Mouse (Mus musculus) adrenal gland, adult 10 weeks (tissue): ENCODE results near the gene Pfdn6. TPM values are rescaled to one million over a fixed set of nuclear protein-coding genes. Genes with fewer than 3 reads are reported as not detected.

Source experiments
- polyA plus RNA-seq: library from polyadenylated mRNA; stranded (reverse); fragments of 350-450 nt; fragmentation: Illumina TruSeq; extraction: RNeasy Lipid Tissue Mini Kit (QIAGEN cat#74804); gene quantifications from one replicate; pipeline ENCODE4 v1.2.3, GENCODE M21; 2014; ENCODE audit warnings: low read depth, low replicate concordance

Gene Pfdn6
- polyA plus RNA-seq, result 14.8 TPM

DNA sequence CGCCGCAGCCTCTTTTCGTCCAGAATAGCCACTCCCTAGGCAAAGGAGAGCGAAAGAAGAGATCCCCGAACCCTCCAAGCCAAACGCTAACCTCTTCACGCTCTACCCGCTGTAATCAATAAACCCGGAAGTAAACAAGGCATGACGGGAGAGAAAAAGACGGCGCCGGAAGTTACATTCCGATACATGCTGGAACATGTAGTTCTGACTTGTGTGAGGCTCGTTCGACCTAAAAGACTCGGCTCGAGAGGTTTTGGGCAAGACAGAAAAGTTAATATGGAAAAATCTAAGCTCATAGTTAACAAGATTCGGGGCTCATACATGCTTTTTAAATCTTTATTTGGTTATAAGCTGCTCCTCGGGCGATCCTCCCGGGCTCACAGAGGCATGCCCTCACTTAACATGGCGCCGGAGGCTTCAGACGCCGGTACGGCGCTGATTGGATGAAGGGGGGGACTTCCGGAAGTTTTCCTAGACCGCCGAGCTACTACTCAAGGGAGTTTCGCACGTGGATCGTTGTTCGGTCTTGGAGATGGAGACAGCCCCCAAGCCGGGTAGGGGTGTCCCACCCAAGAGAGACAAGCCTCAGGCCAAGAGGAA is at the start of gene Pfdn6, which contains the start of gene Wdr46:
Pfdn6 (minus strand) TSS at position 138 of the 600 bp plus-strand sequence.
Wdr46 (plus strand) TSS at position 455 of the 600 bp plus-strand sequence.

DNA sequence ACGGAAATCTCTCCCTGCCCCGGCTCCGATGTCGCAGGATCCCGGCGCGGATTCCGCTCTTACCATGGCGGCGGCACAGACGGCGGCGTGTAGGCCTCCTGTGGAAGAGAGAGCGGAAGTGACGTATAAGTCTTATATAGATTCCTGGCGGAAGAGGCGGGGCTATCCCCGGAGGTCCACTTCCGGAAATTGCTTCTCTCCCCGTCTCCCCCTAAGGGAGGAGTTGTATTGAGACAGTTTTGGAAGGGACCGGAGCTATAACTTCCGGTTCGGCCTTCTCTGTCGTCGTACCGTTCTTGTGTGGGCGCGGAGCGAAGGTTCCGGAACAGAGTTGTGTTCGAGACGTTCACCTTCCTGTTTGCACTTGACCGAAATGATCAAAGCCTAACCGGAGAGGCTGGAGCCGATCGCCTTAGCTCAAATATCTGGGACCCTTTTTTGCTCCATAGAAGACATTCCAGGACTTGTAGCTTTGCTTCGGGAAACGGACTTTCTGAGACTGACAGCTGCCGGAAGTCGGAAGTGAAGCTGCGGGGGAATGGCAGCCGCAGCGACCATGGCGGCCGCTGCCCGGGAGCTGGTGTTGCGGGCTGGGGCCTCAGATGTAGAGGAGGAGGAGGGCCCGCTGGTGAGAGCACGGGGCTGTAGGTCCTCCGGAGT is 15.5 kb upstream of the Pfdn6 start, which contains the start of the genes Vps52 and Rps18:
Vps52 (plus strand) TSS at position 258 of the 660 bp plus-strand sequence.
Rps18 (minus strand) TSS at position 447 of the 660 bp plus-strand sequence.

DNA sequence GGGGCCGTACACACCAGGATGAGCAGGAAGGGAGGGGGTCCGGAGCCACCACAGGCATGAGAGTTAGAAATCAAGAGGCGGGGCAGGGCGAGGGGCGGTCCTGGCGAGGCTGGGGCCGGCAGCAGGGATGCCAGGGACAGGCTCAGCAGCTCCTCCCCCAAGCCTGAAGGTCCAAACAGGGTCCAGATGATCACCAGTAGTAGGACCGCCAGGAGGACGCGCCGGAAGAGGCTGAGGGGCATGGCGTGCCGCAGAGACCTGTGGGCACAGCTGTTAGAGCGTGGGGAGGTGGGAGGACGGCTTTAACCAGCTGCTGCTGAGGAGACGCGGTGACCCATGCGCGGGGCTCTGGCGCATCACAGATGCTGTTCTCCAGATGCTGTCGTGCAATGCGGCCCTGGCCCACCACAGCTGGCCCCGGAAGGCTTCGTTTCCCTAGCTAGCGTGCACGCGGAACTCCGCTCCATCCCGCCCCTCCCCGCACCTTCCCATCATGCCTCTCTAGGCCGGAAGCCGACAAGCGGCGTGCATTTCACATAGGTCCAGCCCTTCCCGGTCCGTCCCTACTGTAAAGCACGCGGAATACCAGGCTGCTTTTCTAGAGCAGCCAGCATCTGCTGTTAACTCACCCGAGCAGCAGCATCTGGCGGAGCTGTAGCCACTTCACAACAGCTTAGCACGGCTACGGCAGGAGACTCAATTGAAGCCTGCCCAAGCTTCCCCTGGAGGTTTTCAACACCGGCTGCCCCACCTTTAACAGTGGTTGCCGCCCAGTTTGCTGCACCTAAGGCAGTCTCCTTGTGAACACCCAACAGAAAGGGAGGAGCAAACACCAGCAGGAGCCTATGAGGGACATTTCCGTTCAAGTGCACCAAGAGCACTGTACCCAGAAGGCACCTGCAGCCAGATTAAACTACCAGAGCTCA is 11.1 kb upstream of the Pfdn6 start, which contains the start of gene B3galt4:
B3galt4 (minus strand) TSS at position 468 of the 926 bp plus-strand sequence.

GRCm38 (mm10) chr17:33929371-33930279 is 10.5 kb downstream of the Pfdn6 start, which contains the start of gene Rgl2:
Gene Rgl2, plus strand, starts transcription at chr17:33929543.

DNA sequence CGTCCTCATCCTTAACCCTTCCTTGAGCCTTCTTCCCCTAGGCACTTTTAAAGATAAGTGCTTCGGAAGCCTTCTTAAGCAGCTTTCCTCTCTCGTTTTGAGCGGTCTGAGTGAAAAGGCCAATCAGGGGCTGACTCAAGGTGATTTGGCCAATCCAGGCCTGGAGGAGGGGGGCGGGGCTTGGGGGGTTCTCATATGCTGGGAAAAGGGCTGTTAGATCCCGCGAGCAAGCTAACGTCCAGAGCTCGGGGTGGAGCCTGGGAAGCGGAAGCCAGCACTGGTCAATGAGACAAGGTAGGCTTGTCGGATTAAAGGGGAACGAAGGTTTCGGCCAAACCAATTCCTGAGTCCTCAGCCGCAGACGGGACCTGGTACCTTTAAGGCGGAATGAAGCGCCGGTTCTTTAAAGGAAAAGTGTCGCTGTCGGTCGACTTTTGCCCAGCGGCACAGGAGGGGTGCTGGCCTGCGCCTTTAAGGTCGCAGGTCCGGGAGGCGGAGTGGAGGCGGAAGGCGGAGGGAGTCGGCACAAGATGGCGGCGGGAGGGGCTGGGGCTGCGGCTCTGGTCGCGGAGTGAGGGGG is 24.4 kb downstream of the Pfdn6 start, which contains the start of the genes Tapbp and Zbtb22:
Tapbp (plus strand) TSS at position 229 of the 580 bp plus-strand sequence.
Zbtb22 (plus strand) TSS at position 234 of the 580 bp plus-strand sequence.

DNA sequence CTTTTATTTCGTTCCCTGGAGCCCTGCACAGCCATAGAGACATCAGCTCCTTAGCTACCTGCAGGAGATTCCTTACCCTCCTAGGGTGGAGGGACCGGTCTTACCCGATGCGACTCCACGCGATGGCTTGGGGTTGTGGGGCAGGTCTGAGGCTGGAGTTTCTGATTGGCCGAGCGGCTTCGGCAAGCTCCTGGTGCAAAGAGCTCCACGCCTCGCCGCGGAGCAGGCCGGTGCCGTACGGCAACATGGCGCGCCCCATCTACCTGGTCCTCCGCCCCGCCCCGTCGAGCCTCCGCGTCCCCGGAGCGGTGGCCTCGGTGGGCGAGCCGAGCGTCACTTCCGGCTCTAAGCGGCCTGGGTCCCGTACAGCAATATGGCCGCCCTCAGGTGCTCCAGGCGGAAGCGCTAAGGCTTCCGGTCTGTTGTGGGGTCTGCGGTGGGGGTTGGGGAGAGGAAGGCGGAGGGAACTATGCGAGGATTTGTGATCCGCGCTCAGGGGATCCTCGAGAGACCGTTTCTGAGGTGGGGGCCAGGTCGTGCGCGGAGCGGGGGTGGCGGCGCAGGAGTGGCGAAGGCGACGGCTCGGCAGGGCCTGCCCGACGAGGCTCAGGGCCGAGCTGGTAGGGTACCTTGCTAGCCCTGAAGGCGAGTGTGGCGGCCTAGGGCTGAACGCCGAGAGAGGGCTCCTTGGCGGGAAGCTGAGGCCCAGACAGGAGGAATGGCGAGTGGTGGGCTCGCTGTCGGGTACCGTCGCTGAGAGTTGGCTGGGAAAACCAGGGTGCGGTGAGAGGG is 30.9 kb downstream of the Pfdn6 start, which contains the start of gene Daxx:
Daxx (plus strand) TSS at position 338 of the 792 bp plus-strand sequence.

GRCm38 (mm10) chr17:33904835-33905234 is 35.3 kb downstream of the Pfdn6 start, which contains the start of gene Platr17:
Gene Platr17, plus strand, starts transcription at chr17:33905135.

GRCm38 (mm10) chr17:33890533-33891059 is 49.5 kb downstream of the Pfdn6 start, which contains the start of gene Kifc1:
Gene Kifc1, minus strand, starts transcription at chr17:33890661.

Other genes with a start within 250 kb of the Pfdn6 start
- 39.7 TPM for gene March2, start 221.7 kb downstream of the Pfdn6 start, polyA plus RNA-seq
- 40.2 TPM for gene Rab11b, start 179.8 kb downstream of the Pfdn6 start, polyA plus RNA-seq
- 4.9 TPM for gene Angptl4, start 158.5 kb downstream of the Pfdn6 start, polyA plus RNA-seq
- 17.0 TPM for gene Kank3, start 129.8 kb downstream of the Pfdn6 start, polyA plus RNA-seq
- 62.1 TPM for gene Rps28, start 115.8 kb downstream of the Pfdn6 start, polyA plus RNA-seq
- 29.1 TPM for gene Ndufa7, start 115.8 kb downstream of the Pfdn6 start, polyA plus RNA-seq
- 7.3 TPM for gene Cd320, start 97.3 kb downstream of the Pfdn6 start, polyA plus RNA-seq
- not detected for gene Gm7029, start 66.5 kb downstream of the Pfdn6 start, polyA plus RNA-seq
- gene Kifc1, start 49.7 kb downstream of the Pfdn6 start, polyA plus RNA-seq, result not detected
- not detected for gene Platr17, start 35.2 kb downstream of the Pfdn6 start, polyA plus RNA-seq
- gene Daxx, start 30.9 kb downstream of the Pfdn6 start, polyA plus RNA-seq, result 9.9 TPM
- 43.1 TPM for gene Tapbp, start 24.4 kb downstream of the Pfdn6 start, polyA plus RNA-seq
- gene Zbtb22, start 24.4 kb downstream of the Pfdn6 start, polyA plus RNA-seq, result 1.3 TPM
- 3.8 TPM for gene Rgl2, start 10.8 kb downstream of the Pfdn6 start, polyA plus RNA-seq
- 0.70 TPM for gene Wdr46, start 317 bp upstream of the Pfdn6 start, polyA plus RNA-seq
- gene B3galt4, start 11.1 kb upstream of the Pfdn6 start, polyA plus RNA-seq, result 0.35 TPM
- 6.1 TPM for gene Vps52, start 15.5 kb upstream of the Pfdn6 start, polyA plus RNA-seq
- gene Rps18, start 15.7 kb upstream of the Pfdn6 start, polyA plus RNA-seq, result 17.8 TPM
- gene H2-K1, start 60.0 kb upstream of the Pfdn6 start, polyA plus RNA-seq, result 201 TPM
- gene Ring1, start 84.3 kb upstream of the Pfdn6 start, polyA plus RNA-seq, result 1.9 TPM
- gene H2-Ke6, start 87.7 kb upstream of the Pfdn6 start, polyA plus RNA-seq, result 6.8 TPM
- 0.82 TPM for gene Slc39a7, start 91.3 kb upstream of the Pfdn6 start, polyA plus RNA-seq
- gene Rxrb, start 91.5 kb upstream of the Pfdn6 start, polyA plus RNA-seq, result 0.99 TPM
- gene Col11a2, start 99.1 kb upstream of the Pfdn6 start, polyA plus RNA-seq, result not detected
- not detected for gene H2-Oa, start 152.0 kb upstream of the Pfdn6 start, polyA plus RNA-seq
- gene H2-DMa, start 179.2 kb upstream of the Pfdn6 start, polyA plus RNA-seq, result not detected
- gene Brd2, start 182.3 kb upstream of the Pfdn6 start, polyA plus RNA-seq, result 272 TPM
- gene H2-DMb2, start 203.0 kb upstream of the Pfdn6 start, polyA plus RNA-seq, result not detected
- gene H2-DMb1, start 212.7 kb upstream of the Pfdn6 start, polyA plus RNA-seq, result 2.0 TPM
- gene Tap1, start 247.2 kb upstream of the Pfdn6 start, polyA plus RNA-seq, result 2.2 TPM
- gene Psmb9, start 247.4 kb upstream of the Pfdn6 start, polyA plus RNA-seq, result 2.9 TPM